Mouse (Mus musculus) neural tube, embryonic 11.5 days (tissue): ENCODE results near the gene Grm4. TPM values are rescaled to one million over a fixed set of nuclear protein-coding genes. Genes with fewer than 3 reads are reported as not detected.

Experiments used
- ATAC-seq: fragments of 200-750 bp; cut with Nextera tagmentation; 2 replicates; pipeline ENCODE4 v1.8.0; 2017; ENCODE audit warnings: moderate number of reproducible peaks, mild to moderate bottlenecking, moderate TSS enrichment, moderate library complexity; ENCODE audit not compliant: insufficient read depth, low FRiP score, low TSS enrichment
- DNase-seq: peaks from one replicate; pipeline ENCODE4 v3.0.0-alpha.2; 2015; ENCODE audit warnings: low spot score
- H3K27ac ChIP-seq: fragments of 300-500 bp; sonication (generic); 2 replicates; pipeline ENCODE4 v1.5.1; 2014; ENCODE audit warnings: low read depth, mild to moderate bottlenecking, low read length
- H3K27me3 ChIP-seq: fragments of 300-500 bp; sonication (generic); 2 replicates; pipeline ENCODE4 v1.6.1; 2014; ENCODE audit warnings: mild to moderate bottlenecking, low read length, mixed read lengths; ENCODE audit not compliant: control insufficient read depth, insufficient read depth
- H3K36me3 ChIP-seq: fragments of 300-500 bp; sonication (generic); 2 replicates; pipeline ENCODE4 v1.6.1; 2014; ENCODE audit warnings: mild to moderate bottlenecking, low read length, moderate library complexity, mixed read lengths; ENCODE audit not compliant: control insufficient read depth, insufficient read depth
- H3K4me1 ChIP-seq: fragments of 300-500 bp; sonication (generic); 2 replicates; pipeline ENCODE4 v1.6.1; 2014; ENCODE audit warnings: low read length, mixed read lengths; ENCODE audit not compliant: control insufficient read depth, insufficient read depth
- H3K4me2 ChIP-seq: fragments of 300-500 bp; sonication (generic); 2 replicates; pipeline ENCODE4 v1.6.1; 2014; ENCODE audit warnings: low read depth, mild to moderate bottlenecking, moderate library complexity
- H3K4me3 ChIP-seq: fragments of 300-500 bp; sonication (generic); 2 replicates; pipeline ENCODE4 v1.5.1; 2014; ENCODE audit warnings: low read depth, low read length
- H3K9ac ChIP-seq: fragments of 300-500 bp; sonication (generic); 2 replicates; pipeline ENCODE4 v1.6.1; 2014; ENCODE audit warnings: mild to moderate bottlenecking, low read length
- H3K9me3 ChIP-seq: fragments of 300-500 bp; sonication (generic); 2 replicates; pipeline ENCODE4 v1.6.1; 2016; ENCODE audit warnings: low read length; ENCODE audit not compliant: control insufficient read depth
- WGBS: fragments of 180-500 bp; shearing (Covaris S2); extraction: QIAGEN DNeasy Blood & Tissue Kit; methylation state at CpG from one replicate; pipeline ENCODE4 v1.1.7; 2014; 5-methylcytosine and 5-hydroxymethylcytosine counted together
- polyA plus RNA-seq: library from polyadenylated mRNA; unstranded; fragments of >200 nt; fragmentation: Nextera tagmentation; extraction: Ambion mirVana; gene quantifications from 2 replicates; pipeline ENCODE4 v1.2.1, GENCODE M21; 2014

The Grm4 gene
- polyA plus RNA-seq, 1 experiment from 2014 or later = 2.5 TPM

- DNase-seq = no peak
- no peaks in the 10 kb centered on the region for H3K36me3 ChIP-seq
- peak overlapping the region; percentile 97 for H3K27ac ChIP-seq
- H3K9me3 ChIP-seq = no peaks in the 10 kb centered on the region
- peak overlapping the region; percentile 97 for H3K4me3 ChIP-seq
- H3K9ac ChIP-seq = peak overlapping the region; percentile 93
- H3K27me3 ChIP-seq = no peaks in the 10 kb centered on the region
- peak overlapping the region; percentile 91 for H3K4me2 ChIP-seq
- 38% methylated on average over 20 of the region's 20 CpGs for WGBS
- H3K4me1 ChIP-seq = peaks cover 28% of the 10 kb centered on the region
- ATAC-seq = no peak
Measured at GRCm38 (mm10) chr17:27554062-27554960, 33.1 kb upstream of the Grm4 start.

DNA sequence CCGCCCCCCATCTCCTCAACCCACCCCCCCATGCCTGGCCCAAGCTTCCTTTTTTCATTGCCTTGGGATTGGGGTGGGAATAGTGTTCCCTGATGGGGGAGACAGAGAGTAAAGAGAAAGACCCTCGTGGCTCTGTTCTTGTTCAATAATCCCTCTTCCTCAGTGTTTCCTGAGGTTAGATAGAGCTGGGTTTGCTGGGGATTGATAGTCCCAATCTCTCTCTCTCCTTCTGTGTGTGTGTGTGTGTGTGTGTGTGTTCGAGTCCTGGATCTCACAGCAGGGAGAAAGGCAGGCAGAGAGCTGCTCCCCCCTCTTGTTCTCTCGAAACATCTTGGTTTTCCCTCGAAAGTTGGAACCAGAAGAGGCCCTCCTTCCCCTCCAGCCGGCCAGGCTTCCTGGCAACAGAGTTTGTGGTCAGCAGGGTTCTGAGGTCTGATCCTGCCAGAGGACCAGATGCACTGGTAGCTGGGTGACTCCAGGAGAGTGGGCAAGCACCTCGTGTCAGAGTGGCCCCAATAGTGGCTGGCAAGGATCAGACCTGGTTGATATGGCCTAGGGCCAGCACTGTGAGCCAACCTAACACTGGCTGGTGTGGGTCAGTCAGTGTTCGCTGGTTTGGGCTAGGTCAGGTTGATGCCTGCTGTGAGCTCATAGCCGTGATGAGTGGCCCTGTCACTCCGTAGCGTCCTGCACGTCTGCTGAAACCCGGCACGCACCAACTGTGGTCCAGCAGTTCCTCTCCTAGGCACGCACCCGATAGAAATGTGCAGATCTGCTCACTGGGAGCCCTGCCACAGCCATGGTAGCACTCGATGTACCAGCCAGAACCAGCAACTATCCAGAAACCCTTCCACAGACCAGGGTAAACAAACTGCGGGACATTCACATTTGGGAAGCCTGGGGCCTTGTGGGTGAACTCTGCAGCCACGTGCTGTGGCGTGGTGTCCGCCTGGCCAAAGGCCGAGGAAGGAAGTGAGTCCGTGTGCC lies 31.3 kb upstream of the Grm4 start:
- Histone ChIP-seq H3K27me3 (no peaks in the 10 kb centered on the region), H3K4me1 (peaks cover 18% of the 10 kb centered on the region; the same call in 1 of the 2 replicates), H3K9ac (no peak overlapping the region), H3K27ac (no peak overlapping the region), H3K36me3 (no peaks in the 10 kb centered on the region), H3K9me3 (no peaks in the 10 kb centered on the region), H3K4me2 (no peak overlapping the region), H3K4me3 (no peak overlapping the region)
- ATAC-seq = no peak
- DNase-seq = no peak
- 78% methylated on average over 23 of the region's 23 CpGs for WGBS

- Histone ChIP-seq H3K4me1 (peaks cover 18% of the 10 kb centered on the region; the same call in 1 of the 2 replicates), H3K4me2 (no peak overlapping the region), H3K9me3 (no peaks in the 10 kb centered on the region), H3K36me3 (no peaks in the 10 kb centered on the region), H3K9ac (no peak overlapping the region), H3K4me3 (no peak overlapping the region), H3K27me3 (no peaks in the 10 kb centered on the region), H3K27ac (no peak overlapping the region)
- no peak for ATAC-seq
- DNase-seq = no peak
- 51% methylated on average over 10 of the region's 10 CpGs for WGBS
Measured at GRCm38 (mm10) chr17:27551393-27551940, 30.3 kb upstream of the Grm4 start.

DNA sequence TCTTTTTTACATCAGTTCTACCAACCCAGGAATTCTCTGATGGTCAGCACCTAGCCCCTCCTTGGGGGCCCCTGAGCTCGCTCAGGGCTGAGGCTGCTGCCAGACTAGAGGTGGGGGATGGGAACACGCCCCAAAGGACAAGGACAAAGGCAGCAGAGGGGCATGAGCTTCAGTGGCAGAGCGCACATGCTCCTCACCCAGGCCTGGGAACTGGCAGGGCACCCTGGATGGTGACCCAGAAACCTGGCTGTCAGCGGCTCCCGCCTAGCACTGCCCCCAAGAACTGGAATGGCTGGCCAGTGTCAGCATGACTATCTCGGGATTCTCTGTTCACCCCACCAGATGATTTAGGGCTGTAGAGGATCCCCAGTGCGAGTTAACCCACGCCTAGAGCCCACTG lies 28.0 kb upstream of the Grm4 start:
- no peak for ATAC-seq
- Histone ChIP-seq H3K4me2 (no peak overlapping the region), H3K9ac (peak overlapping the region; percentile 29), H3K27me3 (no peaks in the 10 kb centered on the region), H3K4me1 (peaks cover 10% of the 10 kb centered on the region; the same call in 1 of the 2 replicates), H3K4me3 (no peak overlapping the region), H3K36me3 (no peaks in the 10 kb centered on the region), H3K27ac (peak overlapping the region; percentile 42; the same call in 1 of the 2 replicates), H3K9me3 (no peaks in the 10 kb centered on the region)
- no peak for DNase-seq
- 53% methylated on average over 8 of the region's 8 CpGs for WGBS

DNA sequence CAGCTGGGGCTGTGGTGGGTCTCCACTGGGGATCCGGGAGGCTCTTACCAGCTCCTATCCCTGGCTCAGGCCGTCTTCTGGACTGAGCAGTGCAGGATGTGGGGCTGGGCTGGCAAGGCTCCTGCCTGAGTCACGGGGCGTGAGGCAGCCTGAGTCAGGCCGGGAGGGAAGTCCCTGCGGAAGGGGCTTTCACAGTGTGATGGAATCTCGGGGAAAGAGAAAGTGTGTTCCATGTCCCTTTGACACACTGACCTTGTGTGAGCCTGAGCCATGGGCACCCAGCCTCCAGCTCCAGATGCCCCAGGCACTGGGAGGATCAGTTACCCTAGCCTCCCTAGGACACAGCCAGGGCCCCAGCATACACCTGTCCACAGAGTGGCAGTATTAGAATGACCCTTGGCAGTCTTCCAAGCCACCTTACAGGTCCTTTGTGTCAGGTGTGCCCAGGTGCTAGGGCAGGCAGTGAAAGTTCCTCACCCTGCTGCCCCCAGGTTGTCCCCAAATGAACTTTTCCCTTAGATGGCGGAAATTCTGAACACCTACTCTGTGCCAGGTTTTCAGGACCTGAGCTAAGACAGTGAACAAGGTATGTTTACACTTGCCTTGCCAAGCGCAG lies 26.2 kb upstream of the Grm4 start:
- no peaks in the 10 kb centered on the region for H3K27me3 ChIP-seq
- H3K4me2 ChIP-seq = no peak overlapping the region
- 80% methylated on average over 9 of the region's 9 CpGs for WGBS
- H3K27ac ChIP-seq = no peak overlapping the region
- peaks cover 10% of the 10 kb centered on the region; the same call in 1 of the 2 replicates for H3K4me1 ChIP-seq
- H3K9me3 ChIP-seq = no peaks in the 10 kb centered on the region
- no peak overlapping the region for H3K4me3 ChIP-seq
- ATAC-seq = no peak
- no peaks in the 10 kb centered on the region for H3K36me3 ChIP-seq
- DNase-seq = no peak
- H3K9ac ChIP-seq = no peak overlapping the region

DNA sequence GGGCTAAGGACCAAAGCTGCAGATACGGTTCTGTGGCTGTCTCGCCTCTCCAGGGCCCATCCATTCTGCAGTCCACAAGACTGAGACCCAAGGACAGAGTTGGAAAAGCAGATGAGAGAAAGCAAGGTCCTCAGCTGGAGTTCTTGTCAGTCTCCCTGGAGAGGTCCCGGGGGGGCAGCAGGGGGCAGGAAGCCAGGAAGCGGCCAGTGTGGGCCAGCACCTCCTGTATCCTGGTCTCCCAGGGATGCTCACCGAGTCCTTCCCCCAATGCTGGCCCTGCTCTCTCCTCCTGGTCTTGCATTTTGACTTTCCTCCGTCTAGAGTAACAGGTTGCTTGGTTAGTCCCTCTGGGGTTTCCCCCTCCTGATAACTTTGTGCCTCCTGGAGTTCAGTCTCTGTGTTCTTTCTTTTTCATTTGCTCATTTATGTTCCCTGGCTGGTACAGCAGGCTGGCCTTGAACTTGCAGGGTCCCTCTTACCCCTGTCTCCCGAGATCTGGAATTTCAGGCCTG lies 25.4 kb upstream of the Grm4 start:
- Histone ChIP-seq H3K4me1 (peaks cover 10% of the 10 kb centered on the region; the same call in 1 of the 2 replicates), H3K4me3 (no peak overlapping the region), H3K9ac (no peak overlapping the region), H3K4me2 (no peak overlapping the region), H3K9me3 (no peaks in the 10 kb centered on the region), H3K27me3 (no peaks in the 10 kb centered on the region), H3K27ac (no peak overlapping the region), H3K36me3 (no peaks in the 10 kb centered on the region)
- DNase-seq = no peak
- WGBS = 70% methylated on average over 7 of the region's 7 CpGs
- ATAC-seq = no peak

DNA sequence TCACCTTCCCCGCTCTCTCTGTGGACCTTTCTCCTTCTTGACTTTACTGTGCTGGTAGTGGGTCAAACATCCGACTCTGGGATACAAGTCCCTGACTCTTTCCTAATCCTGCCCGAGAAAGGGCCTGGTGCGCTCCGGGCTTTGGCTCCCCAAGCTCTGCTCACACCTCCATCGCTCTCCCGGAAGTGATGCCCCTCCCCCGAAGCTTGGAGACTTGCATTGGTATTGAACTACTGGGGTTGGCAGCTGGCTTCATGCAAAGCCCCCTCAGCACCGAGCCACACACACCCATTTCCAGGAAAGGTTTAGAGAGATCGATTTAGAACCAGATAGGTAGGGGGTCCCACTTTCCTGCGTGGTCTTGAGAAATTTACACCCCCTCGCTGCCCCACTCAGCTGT lies 24.8 kb upstream of the Grm4 start:
- 56% methylated on average over 12 of the region's 12 CpGs for WGBS
- no peak for ATAC-seq
- H3K4me1 ChIP-seq = peaks cover 10% of the 10 kb centered on the region; the same call in 1 of the 2 replicates
- H3K9me3 ChIP-seq = no peaks in the 10 kb centered on the region
- no peak for DNase-seq
- no peaks in the 10 kb centered on the region for H3K27me3 ChIP-seq
- no peaks in the 10 kb centered on the region for H3K36me3 ChIP-seq
- H3K9ac ChIP-seq = no peak overlapping the region
- H3K4me2 ChIP-seq = no peak overlapping the region
- no peak overlapping the region for H3K27ac ChIP-seq
- H3K4me3 ChIP-seq = no peak overlapping the region

GRCm38 (mm10) chr17:27544551-27544950 lies 23.3 kb upstream of the Grm4 start:
- WGBS = 92% methylated on average over 11 of the region's 11 CpGs
- H3K27me3 ChIP-seq = no peaks in the 10 kb centered on the region

More at GRCm38 (mm10) chr17:27544551-27544950, 23.3 kb upstream of the Grm4 start:
- Histone ChIP-seq H3K9me3 (no peaks in the 10 kb centered on the region), H3K4me3 (no peak overlapping the region), H3K36me3 (no peaks in the 10 kb centered on the region), H3K9ac (no peak overlapping the region), H3K27ac (no peak overlapping the region), H3K4me2 (no peak overlapping the region), H3K4me1 (peaks cover 10% of the 10 kb centered on the region; the same call in 1 of the 2 replicates)
- no peak for DNase-seq
- ATAC-seq = no peak
